Mouse (Mus musculus) midbrain, embryonic 14.5 days (tissue): Measurements from ENCODE around the gene Lrrc25. TPM values are rescaled to one million over a fixed set of nuclear protein-coding genes. Genes with fewer than 3 reads are reported as not detected.

Source experiments
- ATAC-seq: fragments of 200-750 bp; cut with Nextera tagmentation; 2 replicates; pipeline ENCODE4 v1.8.0; 2017; ENCODE audit warnings: moderate number of reproducible peaks, moderate library complexity; ENCODE audit not compliant: low FRiP score, low TSS enrichment
- DNase-seq: peaks from one replicate; pipeline ENCODE4 v3.0.0-alpha.2; 2015
- H3K27ac ChIP-seq: fragments of 300-500 bp; sonication (generic); replicated peaks from 2 replicates; pipeline ENCODE4 v1.5.1; 2014; ENCODE audit warnings: mild to moderate bottlenecking, low read depth, low read length, moderate library complexity
- H3K27me3 ChIP-seq: fragments of 300-500 bp; sonication (generic); 2 replicates; pipeline ENCODE4 v1.6.1; 2014; ENCODE audit warnings: low read length, control low read depth, mixed read lengths; ENCODE audit not compliant: control insufficient read depth, insufficient read depth
- H3K36me3 ChIP-seq: fragments of 300-500 bp; sonication (generic); 2 replicates; pipeline ENCODE4 v1.6.1; 2014; ENCODE audit warnings: low read length, control low read depth; ENCODE audit not compliant: control insufficient read depth, insufficient read depth
- H3K4me1 ChIP-seq: fragments of 300-500 bp; sonication (generic); 2 replicates; pipeline ENCODE4 v1.6.1; 2014; ENCODE audit warnings: mild to moderate bottlenecking, antibody characterized with exemption, low read length, control low read depth; ENCODE audit not compliant: control insufficient read depth, insufficient read depth
- H3K4me2 ChIP-seq: fragments of 300-500 bp; sonication (generic); 2 replicates; pipeline ENCODE4 v1.6.1; 2014; ENCODE audit warnings: mild to moderate bottlenecking, low read length, moderate library complexity
- H3K4me3 ChIP-seq: fragments of 300-500 bp; sonication (generic); replicated peaks from 2 replicates; pipeline ENCODE4 v1.5.1; 2014; ENCODE audit warnings: low read depth, low read length
- H3K9ac ChIP-seq: fragments of 300-500 bp; sonication (generic); replicated peaks from 2 replicates; pipeline ENCODE4 v1.6.1; 2014; ENCODE audit warnings: mild to moderate bottlenecking, low read length, moderate library complexity
- H3K9me3 ChIP-seq: fragments of 300-500 bp; sonication (generic); 2 replicates; pipeline ENCODE4 v1.6.1; 2016; ENCODE audit warnings: low read length, control low read depth, mixed read lengths; ENCODE audit not compliant: control insufficient read depth
- WGBS: fragments of 180-500 bp; shearing (Covaris S2); extraction: QIAGEN DNeasy Blood & Tissue Kit; methylation state at CpG from one replicate; pipeline ENCODE4 v1.1.7; 2014; 5-methylcytosine and 5-hydroxymethylcytosine counted together
- polyA plus RNA-seq: library from polyadenylated mRNA; unstranded; fragments of >200 nt; fragmentation: Nextera tagmentation; extraction: Ambion mirVana; gene quantifications from 2 replicates; pipeline ENCODE4 v1.2.1, GENCODE M21; 2014

Gene Lrrc25
- polyA plus RNA-seq, 1 experiment from 2014 or later, result 1.1 TPM

- peaks cover 5% of the 10 kb centered on the region; the same call in 1 of the 2 replicates for H3K36me3 ChIP-seq
- no peak overlapping the region for H3K4me2 ChIP-seq
- DNase-seq, result no peak
- no peaks in the 10 kb centered on the region for H3K27me3 ChIP-seq
- peaks cover 57% of the 10 kb centered on the region for H3K4me1 ChIP-seq
- WGBS, result 95% methylated on average over 13 of the region's 13 CpGs
- H3K27ac ChIP-seq, result peak overlapping the region; percentile 86
- H3K9me3 ChIP-seq, result no peaks in the 10 kb centered on the region
- H3K9ac ChIP-seq, result no peak overlapping the region
- no peak overlapping the region for H3K4me3 ChIP-seq
- ATAC-seq, result no peak
Measured at GRCm38 (mm10) chr8:70602139-70602811, 13.7 kb upstream of the Lrrc25 start.

GRCm38 (mm10) chr8:70604558-70604957, 11.4 kb upstream of the Lrrc25 start:
- H3K9ac ChIP-seq, result no peak overlapping the region

GRCm38 (mm10) chr8:70605871-70606779, 9.8 kb upstream of the Lrrc25 start:
- ATAC-seq (no peak), DNase-seq (no peak)
- no peak overlapping the region for H3K27ac ChIP-seq
- 90% methylated on average over 9 of the region's 9 CpGs for WGBS
- H3K9ac ChIP-seq, result no peak overlapping the region
- H3K9me3 ChIP-seq, result no peaks in the 10 kb centered on the region
- 0 out of 2 replicates have a peak, but pooled peaks cover 5% of the 10 kb centered on the region for H3K36me3 ChIP-seq
- peak overlapping the region; percentile 72 for H3K4me2 ChIP-seq
- no peak overlapping the region for H3K4me3 ChIP-seq
- peaks cover 45% of the 10 kb centered on the region for H3K4me1 ChIP-seq
- H3K27me3 ChIP-seq, result no peaks in the 10 kb centered on the region

More at GRCm38 (mm10) chr8:70604558-70604957, 11.4 kb upstream of the Lrrc25 start:
- Histone ChIP-seq H3K4me1 (peaks cover 47% of the 10 kb centered on the region), H3K4me3 (no peak overlapping the region), H3K27me3 (no peaks in the 10 kb centered on the region), H3K36me3 (0 out of 2 replicates have a peak, but pooled peaks cover 5% of the 10 kb centered on the region), H3K4me2 (no peak overlapping the region), H3K9me3 (no peaks in the 10 kb centered on the region), H3K27ac (0 out of 2 replicates have a peak overlapping the region, but pooled peaks have one; percentile 41)
- ATAC-seq, result no peak
- 85% methylated on average over 7 of the region's 7 CpGs for WGBS
- DNase-seq, result no peak

GRCm38 (mm10) chr8:70606780-70607602, 9.0 kb upstream of the Lrrc25 start:
- no peak for ATAC-seq
- no peak for DNase-seq
- no peak overlapping the region for H3K27ac ChIP-seq
- peaks cover 41% of the 10 kb centered on the region for H3K4me1 ChIP-seq
- H3K9ac ChIP-seq, result peak overlapping the region; percentile 82
- WGBS, result 69% methylated on average over 18 of the region's 18 CpGs
- 0 out of 2 replicates have a peak, but pooled peaks cover 3% of the 10 kb centered on the region for H3K36me3 ChIP-seq
- no peaks in the 10 kb centered on the region for H3K9me3 ChIP-seq
- peak overlapping the region; percentile 72 for H3K4me2 ChIP-seq
- peak overlapping the region; percentile 79 for H3K4me3 ChIP-seq
- no peaks in the 10 kb centered on the region for H3K27me3 ChIP-seq

GRCm38 (mm10) chr8:70607603-70607897, 8.4 kb upstream of the Lrrc25 start:
- DNase-seq, result no peak
- Histone ChIP-seq H3K27me3 (no peaks in the 10 kb centered on the region), H3K9ac (peak overlapping the region; percentile 82), H3K4me3 (peak overlapping the region; percentile 79), H3K27ac (peak overlapping the region; percentile 73; the same call in 1 of the 2 replicates), H3K4me2 (peak overlapping the region; percentile 72), H3K4me1 (peaks cover 41% of the 10 kb centered on the region), H3K36me3 (no peaks in the 10 kb centered on the region), H3K9me3 (no peaks in the 10 kb centered on the region)
- 23% methylated on average over 6 of the region's 6 CpGs for WGBS
- 0 out of 2 replicates have a peak, but pooled peaks have one; percentile 0 for ATAC-seq

GRCm38 (mm10) chr8:70607898-70608748, 7.8 kb upstream of the Lrrc25 start:
- Histone ChIP-seq H3K4me2 (peak overlapping the region; percentile 72), H3K4me3 (peak overlapping the region; percentile 79), H3K36me3 (no peaks in the 10 kb centered on the region), H3K9me3 (no peaks in the 10 kb centered on the region), H3K4me1 (peaks cover 41% of the 10 kb centered on the region), H3K9ac (peak overlapping the region; percentile 82), H3K27me3 (no peaks in the 10 kb centered on the region), H3K27ac (peak overlapping the region; percentile 73)
- WGBS, result 2% methylated on average over 84 of the region's 84 CpGs
- peak; percentile 31; the same call in 1 of the 2 replicates for ATAC-seq
- DNase-seq, result peak; percentile 85

- Histone ChIP-seq H3K27me3 (no peaks in the 10 kb centered on the region), H3K9me3 (no peaks in the 10 kb centered on the region), H3K4me1 (peaks cover 41% of the 10 kb centered on the region), H3K27ac (peak within 1 kb of the TSS; percentile 86), H3K36me3 (no peaks in the 10 kb centered on the region), H3K4me2 (peak within 1 kb of the TSS; percentile 72), H3K4me3 (peak within 1 kb of the TSS; percentile 79), H3K9ac (peak within 1 kb of the TSS; percentile 82)
- ATAC-seq (no peak), DNase-seq (no peak)
- WGBS, result 6% methylated on average over 26 of the region's 26 CpGs
Measured at GRCm38 (mm10) chr8:70608749-70609367, 7.1 kb upstream of the Lrrc25 start, which contains the start of gene Ssbp4. Gene Ssbp4, minus strand, starts transcription at chr8:70608872.
